9 mouse cellular contexts compared by ENCODE assay signal in the genomic region with DNA sequence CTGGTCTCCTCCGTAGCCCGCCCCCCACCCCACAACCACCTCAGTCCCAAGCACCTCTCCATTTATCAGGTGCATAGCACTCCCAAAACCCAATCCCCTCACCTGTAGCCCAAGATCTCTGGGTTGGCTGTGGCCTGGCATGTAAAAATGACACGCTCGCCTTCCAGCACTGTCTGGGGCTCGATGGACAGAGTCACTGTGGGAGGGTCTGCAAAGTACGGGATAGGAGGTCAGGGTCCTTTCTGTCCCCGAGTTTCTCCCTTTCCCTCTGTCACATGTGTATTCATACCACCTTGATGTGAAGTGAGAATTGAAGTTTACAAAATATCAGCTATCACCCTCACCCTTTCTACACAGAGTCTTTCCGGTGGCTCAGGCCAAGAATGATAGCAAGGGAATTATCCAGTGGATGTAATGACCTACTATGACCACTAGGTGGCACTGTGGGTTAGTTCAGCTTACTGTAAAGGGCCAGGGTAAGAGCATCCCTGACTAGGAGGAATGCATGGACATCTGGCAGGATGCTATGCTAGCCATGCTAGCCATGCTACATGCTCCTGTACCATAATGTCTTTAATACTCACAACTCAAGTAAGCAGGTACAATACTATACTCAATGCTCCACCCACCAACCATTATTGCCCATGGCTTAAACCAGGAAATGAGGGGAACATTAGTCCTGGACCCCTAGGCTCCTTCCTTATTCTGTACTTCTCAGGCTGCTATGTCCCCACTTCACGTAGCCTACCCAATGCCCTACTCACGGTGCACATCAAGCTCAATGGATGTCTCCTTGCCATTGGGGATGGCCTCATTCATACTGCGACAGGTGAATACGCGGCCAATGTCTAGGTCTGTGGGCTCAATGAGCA.
DNase-seq lines count a peak whose midpoint lies in the region; ATAC-seq and TF ChIP-seq lines count a peak whose summit lies in the region.
"Had no signal": no experiment of that assay in that cellular context is flagged by ENCODE, and none has a peak within 500 bp of the region (broad histone marks: within the 10 kb centered on the region; RNA-seq: fewer than 3 reads in every experiment).

No protein-coding gene starts in this region.

- H3K9ac ChIP-seq in MEL (ENCODE audit: control insufficient read depth, low read depth, low read length, poor library complexity, severe bottlenecking): no peak overlapping the region
- no peak overlapping the region for H3K9ac ChIP-seq in forebrain, embryonic 12.5 days
- H3K9ac ChIP-seq in lung, embryonic 14.5 days: no peak overlapping the region

- DNase-seq in MEL (ENCODE audit: low read depth, low spot score): peak; percentile 59
- peak; percentile 42 for DNase-seq in c-Kit-negative CD71-positive TER-119-positive erythroid progenitor cells, embryonic 14.5 days (ENCODE audit: low read depth, low spot score)
- DNase-seq in heart, postnatal 4 days: peak; percentile 81
- DNase-seq in layer of hippocampus, adult 2 months (ENCODE audit: low spot score in 2 of 2): peak; percentile 68 to 74
- peak; percentile 93 for DNase-seq in lung, embryonic 14.5 days
- DNase-seq in ovary, postnatal 14 days (ENCODE audit: low spot score): peak; percentile 79
- peak; percentile 56 for DNase-seq in thymus, postnatal 4 days

- TF ChIP-seq RAD21 in MEL (IDR thresholded peaks at IDR 0.05; ENCODE audit: low read depth, low read length): peak; percentile 72

- no peaks in the 10 kb centered on the region for H3K9me3 ChIP-seq in MEL (replicated peaks; ENCODE audit: insufficient read depth, low read length)
- H3K9me3 ChIP-seq in forebrain, embryonic 12.5 days: no peaks in the 10 kb centered on the region
- no peaks in the 10 kb centered on the region for H3K9me3 ChIP-seq in lung, embryonic 14.5 days (ENCODE audit: low read depth, low read length)

- 77% methylated on average over 13 of the region's 13 CpGs for WGBS in forebrain, embryonic 12.5 days
- WGBS in lung, embryonic 14.5 days: 71% methylated on average over 13 of the region's 13 CpGs

- no peak for TF ChIP-seq POLR2A in MEL (IDR thresholded peaks at IDR 0.05; ENCODE audit: control insufficient read depth in 1 of 2, insufficient read depth in 1 of 2, low read depth in 1 of 2, low read length in 2 of 2, poor library complexity in 1 of 2)

- H3K4me1 ChIP-seq in MEL (ENCODE audit: control insufficient read depth in 1 of 2, insufficient read depth in 2 of 2, low read length in 2 of 2): no peaks in the 10 kb centered on the region
- H3K4me1 ChIP-seq in forebrain, embryonic 12.5 days: peaks cover 8% of the 10 kb centered on the region
- H3K4me1 ChIP-seq in lung, embryonic 14.5 days (ENCODE audit: insufficient read depth): no peaks in the 10 kb centered on the region

- no peaks in the 10 kb centered on the region for H3K79me2 ChIP-seq in MEL (ENCODE audit: control insufficient read depth, insufficient read depth, low read length, poor library complexity)

- H3K4me2 ChIP-seq in forebrain, embryonic 12.5 days: no peak overlapping the region
- H3K4me2 ChIP-seq in lung, embryonic 14.5 days: no peak overlapping the region

- ATAC-seq in forebrain, embryonic 12.5 days (ENCODE audit: low FRiP score): peak; percentile 79
- peak; percentile 79 for ATAC-seq in lung, embryonic 14.5 days (ENCODE audit: insufficient read depth)

- TF ChIP-seq EP300 in MEL (IDR thresholded peaks at IDR 0.05; ENCODE audit: low read depth in 1 of 2, low read length in 2 of 2): no peak

- H3K27me3 ChIP-seq in MEL (ENCODE audit: control insufficient read depth in 1 of 2, insufficient read depth in 2 of 2, low read length in 2 of 2): no peaks in the 10 kb centered on the region
- H3K27me3 ChIP-seq in forebrain, embryonic 12.5 days: no peaks in the 10 kb centered on the region
- H3K27me3 ChIP-seq in lung, embryonic 14.5 days (ENCODE audit: insufficient read depth, low read length): no peaks in the 10 kb centered on the region

- H3K36me3 ChIP-seq in MEL (ENCODE audit: control insufficient read depth in 1 of 2, insufficient read depth in 2 of 2, low read length in 2 of 2): no peaks in the 10 kb centered on the region
- peaks cover 38% of the 10 kb centered on the region for H3K36me3 ChIP-seq in forebrain, embryonic 12.5 days (replicated peaks)
- H3K36me3 ChIP-seq in lung, embryonic 14.5 days (ENCODE audit: insufficient read depth): peaks cover 69% of the 10 kb centered on the region

- peak; percentile 46 to 95 (median 78) for TF ChIP-seq CTCF in MEL (IDR thresholded peaks at IDR 0.05 in 2 of 3, conservative IDR thresholded peaks at IDR 0.05 in 1 of 3; ENCODE audit: control insufficient read depth in 1 of 3, insufficient read depth in 1 of 3, low read depth in 2 of 3, low read length in 3 of 3, poor library complexity in 1 of 3, severe bottlenecking in 1 of 3)
- peak; percentile 97 for TF ChIP-seq CTCF in layer of hippocampus, adult 2 months (conservative IDR thresholded peaks at IDR 0.05)
- TF ChIP-seq CTCF in lung, embryonic 14.5 days (IDR thresholded peaks at IDR 0.05; ENCODE audit: low read depth): peak; percentile 99

- no peak overlapping the region for H3K27ac ChIP-seq in MEL (ENCODE audit: control insufficient read depth, low read depth, low read length)
- no peak overlapping the region for H3K27ac ChIP-seq in forebrain, embryonic 12.5 days
- no peak overlapping the region for H3K27ac ChIP-seq in layer of hippocampus, adult 2 months
- H3K27ac ChIP-seq in lung, embryonic 14.5 days (ENCODE audit: low read depth): no peak overlapping the region
- H3K27ac ChIP-seq: macrophage had no signal

- H3K4me3 ChIP-seq in MEL (ENCODE audit: control insufficient read depth in 1 of 2, insufficient read depth in 1 of 2, low read depth in 2 of 2, low read length in 2 of 2): no peak overlapping the region
- no peak overlapping the region for H3K4me3 ChIP-seq in forebrain, embryonic 12.5 days (replicated peaks)
- H3K4me3 ChIP-seq in layer of hippocampus, adult 2 months: no peak overlapping the region
- H3K4me3 ChIP-seq in lung, embryonic 14.5 days (ENCODE audit: low read depth, low read length): no peak overlapping the region

TF ChIP-seq in MEL, 35 proteins besides CTCF, POLR2A, EP300 and RAD21:
- peak; percentile 52 for TF ChIP-seq ZC3H11A (IDR thresholded peaks at IDR 0.05; ENCODE audit: low read depth, low read length)
- peak; percentile 66 for TF ChIP-seq SMC3 (IDR thresholded peaks at IDR 0.05; ENCODE audit: low read depth, low read length)
- no peak for TF ChIP-seq ZKSCAN1 (IDR thresholded peaks at IDR 0.05; ENCODE audit: low read depth, low read length)

Comparison
In these comparisons a context has a peak if more than half of its experiments do, and no peak if none do; other contexts are left out.
1. DNase-seq: peak in every context shown above with its lines; median percentile 93 in lung, embryonic 14.5 days; 81 in heart, postnatal 4 days; 79 in ovary, postnatal 14 days; 71 in layer of hippocampus, adult 2 months; 59 in MEL; 56 in thymus, postnatal 4 days; 42 in c-Kit-negative CD71-positive TER-119-positive erythroid progenitor cells, embryonic 14.5 days.